Mouse (Mus musculus) lung, postnatal 10 days (tissue): ENCODE measurements around the gene 1110032A03Rik.

Experiments
- DNase-seq: peaks from one replicate; pipeline ENCODE4 v3.0.0; 2021

The 1110032A03Rik gene

GRCm38 (mm10) chr9:50727925-50728651, 47.2 kb downstream of the 1110032A03Rik start:
- peak; percentile 79 for DNase-seq

- DNase-seq = no peak
Observed at GRCm38 (mm10) chr9:50727171-50727924, 48.0 kb downstream of the 1110032A03Rik start.

GRCm38 (mm10) chr9:50725921-50726590, 49.3 kb downstream of the 1110032A03Rik start:
- no peak for DNase-seq

- DNase-seq = no peak
Observed at GRCm38 (mm10) chr9:50724661-50725330, 50.5 kb downstream of the 1110032A03Rik start.

- DNase-seq = no peak
Observed at GRCm38 (mm10) chr9:50724147-50724546, 51.2 kb downstream of the 1110032A03Rik start.

- peak; percentile 94 for DNase-seq
Observed at GRCm38 (mm10) chr9:50723406-50723805, 51.9 kb downstream of the 1110032A03Rik start.

- no peak for DNase-seq
Observed at GRCm38 (mm10) chr9:50722451-50722911, 52.8 kb downstream of the 1110032A03Rik start.

- DNase-seq = peak; percentile 46
Observed at GRCm38 (mm10) chr9:50721061-50721460, 54.3 kb downstream of the 1110032A03Rik start.

GRCm38 (mm10) chr9:50718878-50719277, 56.4 kb downstream of the 1110032A03Rik start:
- no peak for DNase-seq

GRCm38 (mm10) chr9:50714188-50714587, 61.1 kb downstream of the 1110032A03Rik start:
- no peak for DNase-seq
